Mouse (Mus musculus) midbrain, embryonic 15.5 days (tissue): ENCODE results near the gene Ficd. TPM values are rescaled to one million over a fixed set of nuclear protein-coding genes. Genes with fewer than 3 reads are reported as not detected.
"Not testable (repeated sequence)": the region's sequence is repeated elsewhere in the genome, so short reads cannot be mapped to it uniquely, and the experiment has no call there.

Experiments
- ATAC-seq: fragments of 200-750 bp; cut with Nextera tagmentation; replicated peaks from 2 replicates; pipeline ENCODE4 v1.8.0; 2017; ENCODE audit warnings: moderate TSS enrichment
- H3K27ac ChIP-seq: fragments of 300-500 bp; sonication (generic); 2 replicates; pipeline ENCODE4 v1.5.1; 2015; ENCODE audit warnings: mild to moderate bottlenecking, inconsistent platforms
- H3K27me3 ChIP-seq: fragments of 300-500 bp; sonication (generic); replicated peaks from 2 replicates; pipeline ENCODE4 v1.6.1; 2015; ENCODE audit warnings: inconsistent platforms
- H3K36me3 ChIP-seq: fragments of 300-500 bp; sonication (generic); replicated peaks from 2 replicates; pipeline ENCODE4 v1.6.1; 2015; ENCODE audit warnings: inconsistent platforms
- H3K4me1 ChIP-seq: fragments of 300-500 bp; sonication (generic); 2 replicates; pipeline ENCODE4 v1.6.1; 2015; ENCODE audit warnings: inconsistent platforms
- H3K4me2 ChIP-seq: fragments of 300-500 bp; sonication (generic); 2 replicates; pipeline ENCODE4 v1.6.1; 2015; ENCODE audit warnings: inconsistent platforms, mild to moderate bottlenecking, moderate library complexity
- H3K4me3 ChIP-seq: fragments of 300-500 bp; sonication (generic); 2 replicates; pipeline ENCODE4 v1.5.1; 2015; ENCODE audit warnings: mild to moderate bottlenecking, inconsistent platforms
- H3K9ac ChIP-seq: fragments of 300-500 bp; sonication (generic); 2 replicates; pipeline ENCODE4 v1.6.1; 2015; ENCODE audit warnings: mild to moderate bottlenecking, inconsistent platforms
- H3K9me3 ChIP-seq: fragments of 300-500 bp; sonication (generic); 2 replicates; pipeline ENCODE4 v1.6.1; 2016; ENCODE audit warnings: inconsistent platforms
- WGBS: fragments of 180-500 bp; shearing (Covaris S2); methylation state at CpG from one replicate; pipeline ENCODE4 v1.1.7; 2015; ENCODE audit warnings: mixed read lengths; 5-methylcytosine and 5-hydroxymethylcytosine counted together
- polyA plus RNA-seq: library from polyadenylated mRNA; unstranded; fragments of >200 nt; fragmentation: Nextera tagmentation; extraction: Ambion mirVana; gene quantifications from 2 replicates; pipeline ENCODE4 v1.2.1, GENCODE M21; 2015

Ficd gene
- polyA plus RNA-seq, 1 experiment from 2014 or later, result 10.4 TPM

DNA sequence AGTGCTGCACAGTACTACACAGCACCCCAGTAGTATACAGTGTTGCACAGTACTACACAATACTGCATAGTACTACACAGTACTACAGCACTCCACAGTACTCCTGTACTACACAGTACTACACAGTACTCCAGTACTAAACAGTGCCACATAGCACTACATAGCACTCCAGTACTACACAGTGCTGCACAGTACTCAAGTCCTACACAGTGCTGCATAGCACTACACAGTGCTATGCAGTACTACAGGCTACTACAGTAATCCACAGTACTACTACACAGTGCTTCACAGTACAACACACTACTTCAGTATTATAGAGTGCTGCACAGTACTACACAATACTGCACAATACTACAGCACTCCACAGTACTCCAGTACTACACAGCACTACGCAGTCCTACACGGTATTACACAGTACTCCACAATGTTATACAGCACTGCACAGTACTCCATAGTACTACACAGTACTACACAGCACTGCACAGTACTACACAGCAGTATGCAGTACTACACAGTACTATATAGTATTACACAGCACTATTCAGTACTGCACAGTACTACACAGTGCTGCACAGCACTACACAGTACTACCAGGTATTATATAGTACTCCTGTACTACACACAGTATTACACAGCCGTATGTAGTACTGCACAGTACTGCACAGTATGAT is 44.6 kb downstream of the Ficd start:
- H3K9ac ChIP-seq, result no peak overlapping the region
- no peak overlapping the region for H3K27ac ChIP-seq
- no peaks in the 10 kb centered on the region for H3K9me3 ChIP-seq
- no peaks in the 10 kb centered on the region for H3K4me1 ChIP-seq
- H3K4me2 ChIP-seq, result no peak overlapping the region
- 0 out of 2 replicates have a peak, but pooled peaks have one; percentile 58 for ATAC-seq
- no peak overlapping the region for H3K4me3 ChIP-seq
- peaks cover 15% of the 10 kb centered on the region for H3K36me3 ChIP-seq
- WGBS, result 96% methylated on average over 3 of the region's 3 CpGs
- peaks cover 14% of the 10 kb centered on the region for H3K27me3 ChIP-seq

- no peak overlapping the region for H3K27ac ChIP-seq
- WGBS, result 88% methylated on average over 5 of the region's 5 CpGs
- no peak overlapping the region for H3K9ac ChIP-seq
- peaks cover 11% of the 10 kb centered on the region for H3K36me3 ChIP-seq
- H3K9me3 ChIP-seq, result no peaks in the 10 kb centered on the region
- H3K4me3 ChIP-seq, result no peak overlapping the region
- peaks cover 14% of the 10 kb centered on the region for H3K27me3 ChIP-seq
- H3K4me1 ChIP-seq, result no peaks in the 10 kb centered on the region
- ATAC-seq, result no peak
- no peak overlapping the region for H3K4me2 ChIP-seq
Measured at GRCm38 (mm10) chr5:113780763-113781162, 45.2 kb downstream of the Ficd start.

DNA sequence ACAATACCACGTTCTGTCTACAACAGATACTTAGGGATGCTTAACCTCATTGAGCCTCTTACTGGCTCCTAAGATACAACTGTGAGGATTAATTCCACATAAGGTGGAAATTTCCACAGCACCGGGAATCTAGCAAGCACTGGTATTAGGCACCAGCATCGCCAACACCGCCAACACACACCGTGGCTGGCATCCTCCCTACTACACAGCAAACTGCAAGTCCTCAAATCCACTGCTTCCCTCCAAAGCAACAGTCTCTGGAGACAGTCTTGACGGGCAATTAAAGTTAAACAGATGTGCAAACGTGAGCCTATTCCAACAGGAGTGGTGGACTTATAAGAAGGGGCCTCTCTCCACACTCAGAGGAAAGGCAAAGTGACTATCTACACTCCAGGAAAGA is 45.7 kb downstream of the Ficd start:
- no peak overlapping the region for H3K27ac ChIP-seq
- no peaks in the 10 kb centered on the region for H3K9me3 ChIP-seq
- H3K4me3 ChIP-seq, result no peak overlapping the region
- 83% methylated on average over 7 of the region's 7 CpGs for WGBS
- no peak overlapping the region for H3K4me2 ChIP-seq
- peaks cover 14% of the 10 kb centered on the region for H3K27me3 ChIP-seq
- H3K9ac ChIP-seq, result no peak overlapping the region
- peaks cover 6% of the 10 kb centered on the region; the same call in 1 of the 2 replicates for H3K36me3 ChIP-seq
- no peaks in the 10 kb centered on the region for H3K4me1 ChIP-seq
- ATAC-seq, result no peak

GRCm38 (mm10) chr5:113781875-113782274 is 46.3 kb downstream of the Ficd start:
- WGBS, result 78% methylated on average over 7 of the region's 7 CpGs
- Histone ChIP-seq H3K9me3 (no peaks in the 10 kb centered on the region), H3K4me3 (no peak overlapping the region), H3K36me3 (peaks cover 3% of the 10 kb centered on the region; the same call in 1 of the 2 replicates), H3K9ac (no peak overlapping the region), H3K27ac (no peak overlapping the region), H3K4me2 (no peak overlapping the region), H3K27me3 (peaks cover 14% of the 10 kb centered on the region), H3K4me1 (no peaks in the 10 kb centered on the region)
- no peak for ATAC-seq

- no peaks in the 10 kb centered on the region for H3K4me1 ChIP-seq
- H3K36me3 ChIP-seq, result no peaks in the 10 kb centered on the region
- H3K27me3 ChIP-seq, result peaks cover 14% of the 10 kb centered on the region
- WGBS, result 87% methylated on average over 7 of the region's 7 CpGs
- H3K4me2 ChIP-seq, result no peak overlapping the region
- H3K9ac ChIP-seq, result no peak overlapping the region
- H3K27ac ChIP-seq, result no peak overlapping the region
- no peak overlapping the region for H3K4me3 ChIP-seq
- H3K9me3 ChIP-seq, result no peaks in the 10 kb centered on the region
- no peak for ATAC-seq
Measured at GRCm38 (mm10) chr5:113782624-113783023, 47.0 kb downstream of the Ficd start.

DNA sequence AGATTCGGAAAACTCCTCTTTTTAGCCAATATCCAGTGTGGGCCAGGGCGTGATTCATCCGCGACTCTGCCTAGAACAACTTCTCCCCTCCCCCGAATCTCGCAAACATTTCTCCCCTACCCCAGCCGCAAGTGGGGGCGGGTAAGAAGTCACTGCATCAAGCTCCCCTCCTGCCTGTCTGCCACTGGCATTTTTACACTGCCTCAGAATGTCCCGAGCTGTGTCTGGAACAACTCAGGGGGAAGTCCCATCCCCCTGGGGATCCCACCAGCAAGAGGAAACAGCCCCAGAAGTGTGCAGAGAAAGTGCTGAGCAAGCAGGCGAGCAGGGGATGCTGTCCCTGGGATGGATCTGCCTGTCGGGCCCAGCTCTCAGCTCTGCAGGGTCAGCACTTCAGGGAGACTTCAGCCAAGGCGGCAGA is 48.0 kb downstream of the Ficd start:
- Histone ChIP-seq H3K9me3 (no peaks in the 10 kb centered on the region), H3K36me3 (no peaks in the 10 kb centered on the region), H3K27me3 (peaks cover 14% of the 10 kb centered on the region), H3K9ac (no peak overlapping the region), H3K4me2 (no peak overlapping the region), H3K4me1 (no peaks in the 10 kb centered on the region), H3K27ac (no peak overlapping the region), H3K4me3 (no peak overlapping the region)
- ATAC-seq, result no peak
- WGBS, result 21% methylated on average over 12 of the region's 12 CpGs

DNA sequence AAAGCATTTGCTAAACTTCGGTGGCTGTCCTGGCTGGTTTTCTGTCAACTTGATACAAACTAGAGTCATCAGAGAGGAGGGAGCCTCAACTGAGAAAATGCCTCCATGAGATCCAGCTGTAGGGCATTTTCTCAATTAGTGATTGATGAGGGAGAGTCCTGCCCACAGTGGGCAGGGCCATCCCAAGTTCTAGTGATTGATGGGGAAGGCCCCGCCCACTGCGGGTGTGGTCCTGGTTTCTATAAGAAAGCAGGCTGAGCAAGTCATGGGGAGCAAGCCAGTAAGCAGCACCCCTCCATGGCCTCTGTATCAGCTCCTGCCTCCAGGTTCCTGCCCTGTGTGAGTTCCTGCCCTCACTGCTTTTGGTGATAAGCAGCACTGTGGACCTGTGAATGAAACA is 48.5 kb downstream of the Ficd start:
- not testable (repeated sequence) for H3K27ac ChIP-seq, H3K9me3 ChIP-seq, H3K4me3 ChIP-seq, ATAC-seq, H3K4me1 ChIP-seq, H3K4me2 ChIP-seq, H3K9ac ChIP-seq, H3K36me3 ChIP-seq
- peaks cover 14% of the 10 kb centered on the region for H3K27me3 ChIP-seq
- 37% methylated on average over 3 of the region's 3 CpGs for WGBS

DNA sequence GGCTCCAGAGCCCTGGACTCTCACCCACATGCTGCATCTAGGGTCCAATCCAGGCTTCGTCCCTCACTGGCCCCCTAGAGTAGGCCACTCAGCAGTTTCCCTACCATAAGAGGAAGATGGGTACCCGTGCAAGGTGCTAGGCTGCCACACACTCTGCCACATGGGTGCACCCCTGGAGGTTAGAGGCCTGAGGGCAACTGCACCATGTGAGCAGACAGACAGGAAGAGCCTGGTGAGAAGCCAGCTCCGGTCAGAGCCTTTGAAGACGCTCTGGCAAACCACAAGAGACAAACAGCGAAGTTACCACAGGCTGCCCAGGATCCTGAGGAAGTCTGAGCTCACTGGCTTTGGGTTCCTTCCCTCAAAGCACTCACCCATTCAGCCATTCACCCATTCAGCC is 51.4 kb downstream of the Ficd start:
- ATAC-seq, result no peak
- Histone ChIP-seq H3K9ac (no peak overlapping the region), H3K9me3 (no peaks in the 10 kb centered on the region), H3K4me1 (no peaks in the 10 kb centered on the region), H3K36me3 (no peaks in the 10 kb centered on the region), H3K27me3 (peaks cover 14% of the 10 kb centered on the region), H3K4me2 (no peak overlapping the region), H3K27ac (no peak overlapping the region), H3K4me3 (no peak overlapping the region)
- WGBS, result 80% methylated on average over 5 of the region's 5 CpGs

GRCm38 (mm10) chr5:113788645-113789044 is 53.0 kb downstream of the Ficd start:
- no peak overlapping the region for H3K9ac ChIP-seq
- WGBS, result 54% methylated on average over 6 of the region's 6 CpGs
- H3K9me3 ChIP-seq, result no peaks in the 10 kb centered on the region
- H3K4me1 ChIP-seq, result no peaks in the 10 kb centered on the region
- no peaks in the 10 kb centered on the region for H3K36me3 ChIP-seq
- H3K27me3 ChIP-seq, result peaks cover 12% of the 10 kb centered on the region
- no peak overlapping the region for H3K4me2 ChIP-seq
- no peak for ATAC-seq
- H3K27ac ChIP-seq, result no peak overlapping the region
- no peak overlapping the region for H3K4me3 ChIP-seq

DNA sequence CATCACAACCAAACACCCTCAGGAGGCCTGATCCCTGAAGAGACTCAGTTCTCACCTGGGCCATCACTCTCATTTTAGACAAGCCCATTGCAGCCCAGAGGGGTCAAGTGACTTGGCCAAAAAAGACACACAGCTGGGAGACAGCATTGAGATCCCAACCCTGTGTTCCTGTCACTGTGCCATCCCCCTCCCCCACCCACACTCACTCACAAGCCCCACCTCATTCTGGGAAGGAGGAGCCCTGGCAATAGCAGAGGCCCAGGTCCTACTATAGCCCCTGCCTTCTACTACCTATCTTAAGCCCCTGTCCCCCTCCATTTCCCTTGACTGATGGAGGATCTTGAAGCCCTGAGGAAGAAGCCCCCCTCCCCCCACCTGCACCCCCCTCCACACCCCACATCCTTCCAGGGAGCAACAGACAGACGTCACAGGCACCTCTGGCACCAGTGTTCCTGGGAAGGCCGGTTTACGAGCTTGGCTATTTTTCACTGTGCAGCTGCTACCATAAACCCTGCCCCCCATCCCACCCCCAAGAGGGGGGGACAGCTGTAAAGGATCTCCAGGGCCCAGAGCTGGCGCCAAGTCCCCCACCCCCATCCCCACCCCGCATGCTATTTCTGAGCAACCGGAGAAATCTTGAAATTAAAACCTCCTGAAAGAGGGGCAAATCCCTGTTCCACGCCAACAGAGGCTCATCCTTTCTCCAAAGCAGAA is 53.6 kb downstream of the Ficd start:
- no peak overlapping the region for H3K9ac ChIP-seq
- H3K27ac ChIP-seq, result no peak overlapping the region
- H3K27me3 ChIP-seq, result peaks cover 7% of the 10 kb centered on the region
- H3K36me3 ChIP-seq, result no peaks in the 10 kb centered on the region
- H3K4me1 ChIP-seq, result no peaks in the 10 kb centered on the region
- H3K4me2 ChIP-seq, result no peak overlapping the region
- H3K9me3 ChIP-seq, result no peaks in the 10 kb centered on the region
- ATAC-seq, result no peak
- WGBS, result 68% methylated on average over 7 of the region's 7 CpGs
- no peak overlapping the region for H3K4me3 ChIP-seq
